Mouse (Mus musculus) cerebellum, adult 2 months (tissue): Measurements from ENCODE around the gene Cmss1. TPM values are rescaled to one million over a fixed set of nuclear protein-coding genes. Genes with fewer than 3 reads are reported as not detected.

ENCODE experiments used
- DNase-seq, 2 experiments: peaks; one replicate each; pipeline ENCODE4 v3.0.0; 2021
- H3K27ac ChIP-seq: fragments of 200-500 bp; 2 replicates; pipeline ENCODE4 v1.5.1; 2012; ENCODE audit warnings: low read length, control low read depth, inconsistent platforms; ENCODE audit not compliant: insufficient read depth
- H3K27me3 ChIP-seq: fragments of 200-500 bp; 2 replicates; pipeline ENCODE4 v1.6.1; 2012; ENCODE audit warnings: inconsistent platforms, mild to moderate bottlenecking, low read length, moderate library complexity; ENCODE audit not compliant: control insufficient read depth, insufficient read depth
- H3K4me1 ChIP-seq: fragments of 200-500 bp; 2 replicates; pipeline ENCODE4 v1.6.1; 2011; ENCODE audit warnings: low read length; ENCODE audit not compliant: control insufficient read depth, insufficient read depth
- H3K4me3 ChIP-seq: fragments of 200-500 bp; replicated peaks from 2 replicates; pipeline ENCODE3; 2011; ENCODE audit warnings: mild to moderate bottlenecking, low read depth, low read length, control low read depth; ENCODE audit not compliant: insufficient read depth
- CTCF ChIP-seq: fragments of 200-500 bp; IDR thresholded peaks from 2 replicates; pipeline ENCODE4 v1.5.1; 2011; ENCODE audit warnings: low read depth, mild to moderate bottlenecking, control low read depth, low read length, moderate library complexity, borderline replicate concordance; ENCODE audit not compliant: insufficient read depth
- POLR2A ChIP-seq: fragments of 200-500 bp; IDR thresholded peaks from 2 replicates; pipeline ENCODE4 v1.6.1; 2011; ENCODE audit warnings: low read length, control low read depth, borderline replicate concordance; ENCODE audit not compliant: insufficient read depth
- WGBS: fragments of 180-500 bp; shearing (Covaris S2); methylation state at CpG from one replicate; pipeline ENCODE4 v1.1.7; 2018; 5-methylcytosine and 5-hydroxymethylcytosine counted together
- polyA plus RNA-seq: library from polyadenylated mRNA; depleted of rRNA; stranded (reverse); fragments of >200 nt; gene quantifications from 2 replicates; pipeline ENCODE4 v1.2.3, GENCODE M21; 2012

Cmss1 gene
- polyA plus RNA-seq, 1 experiment, result 9.3 TPM

GRCm38 (mm10) chr16:57417955-57418354 is 188.7 kb downstream of the Cmss1 start:
- TF ChIP-seq CTCF (no peak), POLR2A (no peak)
- Histone ChIP-seq H3K27me3 (no peaks in the 10 kb centered on the region), H3K4me3 (no peak overlapping the region), H3K27ac (no peak overlapping the region), H3K4me1 (peaks cover 2% of the 10 kb centered on the region; the same call in 1 of the 2 replicates)
- no peak for DNase-seq
- WGBS, result 88% methylated on average over 1 of the region's 1 CpGs

- Histone ChIP-seq H3K4me3 (no peak overlapping the region), H3K27me3 (no peaks in the 10 kb centered on the region), H3K27ac (no peak overlapping the region), H3K4me1 (peaks cover 2% of the 10 kb centered on the region; the same call in 1 of the 2 replicates)
- no peak for TF ChIP-seq CTCF
- no peak for TF ChIP-seq POLR2A
- WGBS, result 92% methylated on average over 9 of the region's 9 CpGs
- no peak for DNase-seq
Observed at GRCm38 (mm10) chr16:57417017-57417416, 189.6 kb downstream of the Cmss1 start.

- WGBS, result 8% methylated on average over 2 of the region's 2 CpGs
Observed at GRCm38 (mm10) chr16:57416049-57416448, 190.6 kb downstream of the Cmss1 start.

GRCm38 (mm10) chr16:57412766-57413165 is 193.9 kb downstream of the Cmss1 start:
- no peak overlapping the region for H3K4me3 ChIP-seq
- 36% methylated on average over 4 of the region's 4 CpGs for WGBS
- H3K27me3 ChIP-seq, result no peaks in the 10 kb centered on the region
- DNase-seq, result no peak
- TF ChIP-seq CTCF (no peak), POLR2A (no peak)
- H3K27ac ChIP-seq, result no peak overlapping the region
- peaks cover 2% of the 10 kb centered on the region; the same call in 1 of the 2 replicates for H3K4me1 ChIP-seq

More at GRCm38 (mm10) chr16:57416049-57416448, 190.6 kb downstream of the Cmss1 start:
- DNase-seq, result no peak
- Histone ChIP-seq H3K27me3 (no peaks in the 10 kb centered on the region), H3K4me3 (no peak overlapping the region), H3K4me1 (peaks cover 2% of the 10 kb centered on the region; the same call in 1 of the 2 replicates), H3K27ac (no peak overlapping the region)
- no peak for TF ChIP-seq POLR2A
- no peak for TF ChIP-seq CTCF

- WGBS, result 91% methylated on average over 5 of the region's 5 CpGs
- Histone ChIP-seq H3K4me3 (no peak overlapping the region), H3K4me1 (no peaks in the 10 kb centered on the region), H3K27me3 (no peaks in the 10 kb centered on the region), H3K27ac (no peak overlapping the region)
- no peak for DNase-seq
- TF ChIP-seq CTCF (no peak), POLR2A (no peak)
Observed at GRCm38 (mm10) chr16:57403825-57404224, 202.8 kb downstream of the Cmss1 start.

GRCm38 (mm10) chr16:57402910-57403309 is 203.8 kb downstream of the Cmss1 start:
- Histone ChIP-seq H3K4me1 (no peaks in the 10 kb centered on the region), H3K4me3 (no peak overlapping the region), H3K27me3 (no peaks in the 10 kb centered on the region), H3K27ac (no peak overlapping the region)
- no peak for DNase-seq
- 84% methylated on average over 4 of the region's 4 CpGs for WGBS
- no peak for TF ChIP-seq CTCF

GRCm38 (mm10) chr16:57401702-57402101 is 205.0 kb downstream of the Cmss1 start:
- TF ChIP-seq CTCF (no peak), POLR2A (no peak)
- 69% methylated on average over 6 of the region's 6 CpGs for WGBS
- H3K4me3 ChIP-seq, result no peak overlapping the region
- DNase-seq, result no peak
- H3K27me3 ChIP-seq, result no peaks in the 10 kb centered on the region
- no peaks in the 10 kb centered on the region for H3K4me1 ChIP-seq
- no peak overlapping the region for H3K27ac ChIP-seq

- WGBS, result 87% methylated on average over 10 of the region's 10 CpGs
- DNase-seq, result no peak
- Histone ChIP-seq H3K4me3 (no peak overlapping the region), H3K4me1 (no peaks in the 10 kb centered on the region), H3K27me3 (no peaks in the 10 kb centered on the region), H3K27ac (no peak overlapping the region)
- TF ChIP-seq CTCF (no peak), POLR2A (no peak)
Observed at GRCm38 (mm10) chr16:57399566-57399965, 207.1 kb downstream of the Cmss1 start.

- Histone ChIP-seq H3K4me1 (no peaks in the 10 kb centered on the region), H3K4me3 (no peak overlapping the region), H3K27ac (no peak overlapping the region), H3K27me3 (no peaks in the 10 kb centered on the region)
- no peak for TF ChIP-seq POLR2A
- TF ChIP-seq CTCF, result peak; percentile 39; the same call in 1 of the 2 replicates
- WGBS, result 62% methylated on average over 18 of the region's 18 CpGs
- peak; percentile 42 to 44 for DNase-seq
Observed at GRCm38 (mm10) chr16:57398387-57399214, 208.1 kb downstream of the Cmss1 start.
